Mouse (Mus musculus): ENCODE results near the gene Tmem150a.

Tmem150a gene

GRCm38 (mm10) chr6:72374206-72374605 is 19.0 kb downstream of the Tmem150a start:
- no peak for DNase-seq (ENCODE audit: low spot score in 2 of 2)

- DNase-seq (ENCODE audit: low spot score in 2 of 2), result no peak
These were observed 19.7 kb downstream of the Tmem150a start for GRCm38 (mm10) chr6:72374820-72375563.

GRCm38 (mm10) chr6:72378510-72379234 is 23.4 kb downstream of the Tmem150a start:
- no peak for DNase-seq (ENCODE audit: low spot score in 2 of 2)

DNA sequence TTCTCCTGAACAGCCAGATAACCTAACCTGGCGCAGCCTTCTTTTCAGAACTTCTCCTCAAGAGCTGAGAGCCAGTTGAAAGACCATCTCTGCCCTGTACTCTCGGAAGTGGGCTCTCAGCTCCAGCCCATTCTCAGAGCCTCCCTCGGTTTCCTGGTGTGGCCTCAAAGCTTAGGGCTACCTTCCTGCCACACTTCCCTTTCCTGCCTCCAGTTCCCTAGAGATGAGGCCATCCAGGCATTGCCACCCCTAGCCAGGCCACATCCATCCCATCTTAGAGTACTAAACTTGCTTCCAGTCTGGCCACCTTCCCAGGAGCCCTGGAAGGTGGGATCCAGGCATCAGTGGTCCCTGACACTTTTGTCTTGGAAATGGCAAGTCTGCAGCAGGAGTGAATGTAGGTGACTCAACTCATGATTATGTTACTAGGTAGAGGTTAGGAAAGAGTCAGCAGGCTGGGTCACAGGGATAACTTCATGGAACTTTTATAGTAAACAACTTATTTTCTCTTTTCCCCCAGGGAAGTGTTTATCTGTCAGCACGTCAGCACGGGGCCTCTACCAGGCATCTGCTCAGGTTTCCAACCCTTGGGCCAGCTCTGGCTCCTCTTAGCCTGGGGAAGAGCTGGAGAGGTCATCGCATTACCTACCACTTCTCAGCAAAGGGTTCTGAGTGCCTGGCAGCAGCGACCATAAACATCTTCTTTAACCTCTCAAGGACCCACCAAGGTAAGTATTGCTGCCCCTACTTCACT is 24.3 kb downstream of the Tmem150a start:
- DNase-seq (ENCODE audit: low spot score in 2 of 2), result no peak

- peak; percentile 94 to 97 for DNase-seq (ENCODE audit: low spot score in 2 of 2)
These were observed 25.0 kb downstream of the Tmem150a start, which contains the start of gene Vamp5 for GRCm38 (mm10) chr6:72380131-72380770. Gene Vamp5, minus strand, starts transcription at chr6:72380468.

DNA sequence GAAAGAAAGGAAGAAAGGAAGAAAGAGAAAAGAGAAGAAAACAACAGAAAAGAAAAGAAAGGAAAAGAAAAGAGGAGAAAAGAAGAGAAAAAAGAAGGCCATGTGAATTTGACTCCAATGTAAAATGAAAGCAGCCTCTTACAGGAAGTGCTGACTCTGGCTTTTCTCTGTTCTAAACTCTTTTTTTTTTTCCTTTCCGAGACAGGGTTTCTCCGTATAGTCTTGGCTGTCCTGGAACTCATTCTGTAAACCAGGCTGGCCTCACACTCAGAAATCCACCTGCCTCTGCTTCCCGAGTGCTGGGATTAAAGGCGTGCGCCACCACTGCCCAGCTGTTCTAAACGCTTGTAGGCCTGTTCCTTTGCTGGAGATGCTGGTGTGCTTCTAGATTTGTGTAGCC is 27.2 kb downstream of the Tmem150a start:
- no peak for DNase-seq (ENCODE audit: low spot score in 2 of 2)

DNA sequence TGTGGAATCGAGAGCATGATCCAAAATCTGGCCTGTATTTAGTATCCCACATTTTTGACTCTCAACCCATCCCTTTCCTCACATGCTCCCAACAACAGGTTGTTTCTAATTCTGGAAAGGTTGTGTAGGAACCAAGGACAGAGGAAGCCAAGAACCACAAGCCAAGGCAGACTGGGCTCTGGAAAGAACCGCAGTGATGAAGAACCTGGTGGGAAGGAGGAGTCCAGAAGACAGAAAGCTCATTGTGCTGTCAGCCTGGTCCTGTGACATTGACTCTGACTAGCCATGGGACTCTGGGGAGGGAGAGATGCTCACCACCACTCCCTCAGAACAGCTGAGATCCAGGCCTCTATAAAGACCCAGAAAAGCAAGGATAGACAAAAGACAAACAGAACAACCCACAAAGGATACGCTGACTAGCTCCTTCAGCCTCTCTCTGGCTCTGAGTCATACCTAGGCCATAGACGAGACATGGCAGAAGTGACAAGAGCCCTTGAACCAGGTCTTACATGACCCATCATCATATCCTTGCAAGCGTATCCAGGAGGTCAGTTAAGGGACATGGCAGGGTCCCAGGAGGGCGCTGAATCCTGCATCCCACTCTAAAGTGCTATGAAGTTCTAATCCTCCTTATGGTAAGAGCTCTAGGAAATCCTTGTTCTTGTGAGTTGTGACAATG is 28.0 kb downstream of the Tmem150a start:
- DNase-seq (ENCODE audit: low spot score in 2 of 2), result no peak

- peak in 1 of 2 experiments; percentile 45 for DNase-seq (ENCODE audit: low spot score in 2 of 2)
These were observed 28.7 kb downstream of the Tmem150a start for GRCm38 (mm10) chr6:72383952-72384351.

DNA sequence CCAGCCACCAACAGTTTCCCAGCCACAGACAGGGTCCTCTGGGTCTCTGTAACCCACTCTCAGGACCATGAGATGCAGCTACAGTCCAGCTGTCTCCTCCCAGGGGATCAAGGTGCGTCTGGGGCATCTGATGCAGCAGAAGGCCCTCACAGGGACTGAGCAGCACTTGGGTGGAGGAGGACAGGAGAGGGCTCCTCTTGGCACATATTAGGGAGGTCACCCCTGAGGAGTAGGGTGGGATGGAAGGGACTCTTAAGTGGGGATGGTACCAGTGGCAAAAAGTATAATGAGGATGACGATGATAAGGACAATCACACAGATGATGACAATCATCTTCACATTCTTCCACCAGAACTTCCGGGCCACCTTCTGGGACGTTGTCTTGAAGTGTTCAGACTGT is 30.0 kb downstream of the Tmem150a start:
- no peak for DNase-seq (ENCODE audit: low spot score in 2 of 2)

DNA sequence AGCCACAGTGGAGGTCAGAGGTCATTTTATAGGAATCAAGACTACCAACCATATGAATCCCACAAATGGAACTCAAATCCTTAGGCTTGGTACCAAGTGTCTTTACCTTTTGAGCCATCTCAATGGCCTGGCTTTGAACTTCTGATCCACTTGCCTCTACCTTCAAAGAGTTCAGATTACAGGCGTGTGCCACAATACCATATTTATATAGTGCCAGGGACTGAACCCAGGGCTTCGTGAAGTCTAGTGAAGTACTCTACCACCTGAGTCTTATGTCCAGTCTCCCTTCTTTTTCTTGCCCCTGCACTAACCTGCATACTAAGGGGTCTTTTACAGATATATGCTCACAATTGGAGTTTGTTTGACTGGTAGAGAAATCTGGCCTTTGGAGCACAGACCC is 31.3 kb downstream of the Tmem150a start:
- DNase-seq (ENCODE audit: low spot score in 2 of 2), result no peak

GRCm38 (mm10) chr6:72387816-72388215 is 32.6 kb downstream of the Tmem150a start:
- no peak for DNase-seq (ENCODE audit: low spot score in 2 of 2)

GRCm38 (mm10) chr6:72388266-72388665 is 33.0 kb downstream of the Tmem150a start:
- DNase-seq (ENCODE audit: low spot score in 2 of 2), result no peak

- no peak for DNase-seq (ENCODE audit: low spot score in 2 of 2)
These were observed 33.6 kb downstream of the Tmem150a start for GRCm38 (mm10) chr6:72388791-72389329.

DNA sequence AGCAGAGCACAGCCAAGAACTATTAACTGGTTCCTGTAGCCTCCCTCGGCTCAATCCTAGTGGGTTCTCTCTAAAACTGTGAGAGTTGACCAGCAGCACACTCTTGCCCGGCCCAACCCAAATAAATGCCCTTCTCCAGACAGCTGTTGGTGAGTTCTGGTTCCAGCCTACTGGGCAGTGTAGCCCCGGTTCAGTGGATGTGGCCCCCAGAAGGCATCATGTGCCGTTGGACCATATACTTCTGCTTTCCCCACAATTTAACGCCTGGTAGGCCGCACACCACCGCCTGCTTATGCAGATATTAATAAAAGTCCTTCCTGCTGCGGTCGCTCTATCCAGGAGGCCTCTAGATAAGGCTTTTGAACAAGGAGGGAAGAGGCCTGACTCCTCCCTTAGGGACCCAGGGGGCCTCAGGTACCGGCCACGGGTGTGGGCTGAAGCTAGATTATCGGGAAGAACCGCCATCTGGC is 34.3 kb downstream of the Tmem150a start:
- DNase-seq (ENCODE audit: low spot score in 2 of 2), result peak in 1 of 2 experiments; percentile 85

DNA sequence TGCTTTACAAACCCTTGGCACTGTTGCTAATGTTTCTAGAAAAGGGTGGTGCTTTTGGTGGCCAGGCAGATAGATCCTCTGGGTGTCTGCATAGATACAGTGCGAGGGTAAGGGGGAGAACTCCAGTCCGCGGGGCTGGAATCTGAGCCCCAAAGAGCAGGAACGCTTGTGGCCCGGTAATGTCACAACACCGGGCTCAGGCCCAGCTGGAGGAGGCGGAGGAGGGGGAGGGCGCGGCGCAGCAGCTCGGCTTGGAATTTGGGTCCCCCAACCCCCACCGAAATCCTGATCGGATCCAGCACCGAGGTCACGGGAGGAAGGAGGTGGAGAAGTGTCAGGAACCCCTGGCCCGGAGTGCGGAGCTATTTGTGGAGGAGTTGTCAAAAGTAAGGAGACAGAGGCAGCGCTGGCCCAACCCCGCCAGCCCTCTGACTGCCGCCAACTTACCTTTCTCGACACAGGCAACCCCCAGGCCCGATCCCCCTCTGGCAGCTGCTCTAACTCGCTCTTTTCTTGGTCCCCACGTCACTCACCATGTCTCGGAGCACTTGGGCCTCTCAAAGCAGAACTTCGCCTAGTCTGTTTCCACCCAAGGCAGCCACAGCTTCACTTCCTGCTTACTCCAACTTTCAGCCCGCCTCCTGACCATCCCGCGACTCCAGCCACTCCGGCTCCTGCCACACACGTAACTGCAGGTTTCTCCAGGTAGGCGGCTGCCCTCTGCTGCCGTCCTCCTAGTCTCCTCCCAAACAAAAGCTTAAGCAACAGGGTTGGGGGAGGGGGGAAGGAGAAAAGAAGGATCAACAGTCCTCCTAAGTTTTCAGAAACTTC is 34.9 kb downstream of the Tmem150a start, which contains the start of gene Vamp8:
Vamp8 (minus strand) TSS at position 763 of the 831 bp plus-strand sequence.
- peak; percentile 73 to 89 for DNase-seq (ENCODE audit: low spot score in 2 of 2)

- peak; percentile 67 to 79 for DNase-seq (ENCODE audit: low spot score in 2 of 2)
These were observed 35.7 kb downstream of the Tmem150a start for GRCm38 (mm10) chr6:72390795-72391521.

GRCm38 (mm10) chr6:72392341-72392740 is 37.1 kb downstream of the Tmem150a start:
- DNase-seq (ENCODE audit: low spot score in 2 of 2), result no peak

DNA sequence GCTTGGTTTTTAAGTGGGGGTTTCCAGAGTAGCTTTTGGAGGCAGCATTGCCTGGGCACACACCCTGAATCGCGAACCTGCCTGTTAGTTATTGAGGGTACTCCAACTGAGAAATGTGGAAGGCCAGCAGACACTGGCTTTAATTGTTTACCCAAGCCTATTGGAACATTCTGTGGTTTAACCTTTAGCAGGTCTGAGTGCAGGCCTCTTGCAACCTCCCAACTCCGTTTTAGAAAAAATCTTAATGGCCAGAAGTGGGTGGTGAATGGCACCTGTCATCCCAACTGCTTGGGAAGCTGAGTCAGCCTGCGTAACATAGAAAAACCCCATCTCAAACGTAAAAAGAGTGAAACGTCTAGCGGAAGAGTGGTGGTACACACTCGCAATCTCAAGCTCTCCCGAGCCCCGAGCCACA is 41.6 kb downstream of the Tmem150a start:
- no peak for DNase-seq (ENCODE audit: low spot score in 2 of 2)

DNA sequence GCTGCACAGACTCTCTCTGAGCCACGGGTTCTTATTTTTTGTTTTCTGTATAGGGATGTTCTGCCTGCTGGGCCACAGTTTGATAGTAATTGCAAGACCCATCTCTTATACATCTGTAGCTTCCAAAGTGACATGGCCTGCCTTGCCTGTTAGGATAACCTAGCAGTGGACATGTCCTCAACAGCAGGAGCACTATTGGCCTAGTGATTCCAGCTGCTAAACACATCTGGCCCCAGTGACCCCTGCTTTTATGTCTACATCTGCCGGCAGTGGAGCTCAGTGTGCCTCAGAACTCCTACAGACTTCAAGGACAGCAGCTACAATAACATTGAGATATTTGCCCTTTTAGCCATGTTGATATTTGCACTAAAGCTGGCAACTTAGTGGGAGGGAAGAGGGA is 44.7 kb downstream of the Tmem150a start:
- DNase-seq (ENCODE audit: low spot score in 2 of 2), result no peak
